Mouse (Mus musculus) small intestine, adult 2 months (tissue): ENCODE data around the gene Pear1.

Experiments used
- CTCF ChIP-seq: fragments of 200-500 bp; IDR thresholded peaks from 2 replicates; pipeline ENCODE4 v1.5.1; 2012; ENCODE audit warnings: low read depth, mild to moderate bottlenecking, control low read depth, inconsistent platforms, low read length, moderate library complexity, mixed read lengths; ENCODE audit not compliant: insufficient replicate concordance, insufficient read length; ENCODE audit errors: extremely low read depth
- POLR2A ChIP-seq: fragments of 200-500 bp; IDR thresholded peaks from 2 replicates; pipeline ENCODE4 v1.6.1; 2012; ENCODE audit warnings: low read depth, mild to moderate bottlenecking, control low read depth, inconsistent platforms, low read length, moderate library complexity

- TF ChIP-seq POLR2A, result no peak
- no peak for TF ChIP-seq CTCF
Measured at GRCm38 (mm10) chr3:87804038-87804677, 19.9 kb downstream of the Pear1 start.
